Mouse (Mus musculus): ENCODE measurements around the gene Ube2s. TPM values are rescaled to one million over a fixed set of nuclear protein-coding genes. Genes with fewer than 3 reads are reported as not detected.
"Not testable (repeated sequence)": the region's sequence is repeated elsewhere in the genome, so short reads cannot be mapped to it uniquely, and the experiment has no call there.

The Ube2s gene
- polyA plus RNA-seq, 1 experiment from 2014 or later: 174 TPM

GRCm38 (mm10) chr7:4837639-4838038 lies 25.2 kb upstream of the Ube2s start:
- WGBS (ENCODE audit: missing documents): 9% methylated on average over 1 of the region's 1 CpGs
- no peak overlapping the region for H3K27ac ChIP-seq
- H3K79me2 ChIP-seq (ENCODE audit: inconsistent target): no peaks in the 10 kb centered on the region
- no peak overlapping the region for H3K4me3 ChIP-seq (ENCODE audit: inconsistent target)
- no peaks in the 10 kb centered on the region for H3K36me3 ChIP-seq (ENCODE audit: inconsistent target)

DNA sequence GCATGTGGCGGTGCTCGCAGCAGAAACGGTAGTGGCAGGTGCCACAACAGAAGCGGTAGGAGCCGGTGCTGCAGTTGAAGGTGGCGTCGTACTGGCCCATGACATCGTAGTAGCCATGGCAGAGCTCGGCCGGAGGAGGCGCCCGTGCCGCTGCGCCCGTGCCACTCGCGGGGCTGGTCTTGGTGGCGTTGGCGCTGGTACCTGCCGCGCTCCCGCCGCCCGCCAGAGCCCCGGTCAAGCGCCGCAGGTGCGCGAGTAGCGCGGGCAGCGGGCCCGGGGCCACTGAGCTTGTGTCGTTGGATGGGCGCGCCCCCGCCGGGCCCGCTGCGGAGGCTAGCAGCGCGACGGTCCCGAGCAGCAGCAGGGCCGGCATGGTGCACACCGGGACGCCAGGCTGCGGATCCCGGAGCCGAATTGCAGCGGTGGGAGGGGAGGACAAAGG lies 24.0 kb upstream of the Ube2s start:
- no peak overlapping the region for H3K4me3 ChIP-seq (ENCODE audit: inconsistent target)
- under 1% methylated on average over 47 of the region's 51 CpGs for WGBS (ENCODE audit: missing documents)
- H3K36me3 ChIP-seq (ENCODE audit: inconsistent target): no peaks in the 10 kb centered on the region
- H3K79me2 ChIP-seq (ENCODE audit: inconsistent target): no peaks in the 10 kb centered on the region
- H3K27ac ChIP-seq: no peak overlapping the region

- Histone ChIP-seq H3K79me2 (ENCODE audit: inconsistent target) (no peaks in the 10 kb centered on the region), H3K27ac (no peak overlapping the region), H3K4me3 (ENCODE audit: inconsistent target) (no peak overlapping the region), H3K36me3 (ENCODE audit: inconsistent target) (no peaks in the 10 kb centered on the region)
- under 1% methylated on average over 29 of the region's 34 CpGs for WGBS (ENCODE audit: missing documents)
Observed at GRCm38 (mm10) chr7:4835631-4836327, 23.4 kb upstream of the Ube2s start.

DNA sequence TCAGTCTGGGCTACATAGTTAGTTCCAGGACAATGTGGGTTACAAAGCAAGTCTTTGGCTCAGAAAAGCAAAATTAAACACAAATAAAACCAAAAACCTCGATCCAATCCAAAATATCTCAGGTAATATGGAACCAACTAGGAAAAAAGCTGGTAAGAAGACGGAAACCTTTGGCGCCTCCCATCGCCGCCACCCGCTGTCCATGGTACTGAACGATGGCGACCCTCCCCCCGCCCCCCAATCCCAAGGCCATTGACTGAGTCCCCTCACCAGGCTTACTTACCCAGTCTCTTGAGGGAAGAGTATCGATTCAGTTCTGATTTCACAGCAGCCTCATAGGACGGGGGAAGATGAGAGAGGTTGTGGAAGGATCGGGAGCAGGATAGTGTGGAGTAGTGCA lies 18.1 kb upstream of the Ube2s start:
- H3K27ac ChIP-seq: no peak overlapping the region
- H3K36me3 ChIP-seq (ENCODE audit: inconsistent target): no peaks in the 10 kb centered on the region
- WGBS (ENCODE audit: missing documents): 25% methylated on average over 12 of the region's 12 CpGs
- no peaks in the 10 kb centered on the region for H3K79me2 ChIP-seq (ENCODE audit: inconsistent target)
- no peak overlapping the region for H3K4me3 ChIP-seq (ENCODE audit: inconsistent target)

- Histone ChIP-seq H3K4me3 (ENCODE audit: inconsistent target) (no peak overlapping the region), H3K36me3 (ENCODE audit: inconsistent target) (no peaks in the 10 kb centered on the region), H3K27ac (no peak overlapping the region), H3K79me2 (ENCODE audit: inconsistent target) (no peaks in the 10 kb centered on the region)
- WGBS (ENCODE audit: missing documents): 71% methylated on average over 4 of the region's 4 CpGs
Observed at GRCm38 (mm10) chr7:4825365-4825764, 13.0 kb upstream of the Ube2s start.

DNA sequence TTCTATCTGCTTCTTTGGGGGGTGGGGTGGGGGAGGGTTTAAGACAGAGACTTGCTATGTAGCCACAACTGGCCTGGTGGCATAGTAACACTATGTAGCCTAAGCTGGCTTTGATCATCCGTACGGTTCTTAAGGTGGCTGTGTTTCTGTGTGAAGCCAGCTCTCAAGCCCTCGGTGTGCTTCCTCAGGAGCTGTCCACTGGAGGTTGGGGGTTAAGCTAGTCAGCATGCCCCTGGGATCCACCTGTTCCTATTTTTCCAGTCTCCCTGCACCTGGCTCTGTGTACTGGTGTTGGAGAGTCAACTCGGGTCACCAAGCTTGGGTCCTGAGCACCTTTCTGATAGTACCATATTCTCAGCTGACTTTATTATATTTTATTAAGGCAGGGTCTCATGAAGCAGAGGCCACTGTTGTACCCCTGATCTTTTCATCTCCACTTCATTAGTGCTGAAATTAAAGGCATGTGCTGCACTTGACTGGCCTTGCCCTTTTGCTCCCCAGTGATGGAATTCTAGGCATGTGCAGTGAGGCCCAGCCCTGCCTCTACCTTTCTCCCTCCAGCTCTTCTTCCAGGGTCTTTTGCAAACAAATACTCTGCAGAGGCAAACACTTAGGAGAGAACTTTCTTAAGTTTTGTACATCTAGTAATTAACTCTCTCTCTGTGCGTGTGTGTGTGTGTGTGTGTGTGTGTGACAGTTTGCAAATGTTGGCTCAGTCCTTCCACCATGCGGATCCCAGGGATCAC lies 9.9 kb upstream of the Ube2s start:
- H3K27ac ChIP-seq: no peak overlapping the region
- no peaks in the 10 kb centered on the region for H3K36me3 ChIP-seq (ENCODE audit: inconsistent target)
- 84% methylated on average over 6 of the region's 6 CpGs for WGBS (ENCODE audit: missing documents)
- no peak overlapping the region for H3K4me3 ChIP-seq (ENCODE audit: inconsistent target)
- no peaks in the 10 kb centered on the region for H3K79me2 ChIP-seq (ENCODE audit: inconsistent target)

DNA sequence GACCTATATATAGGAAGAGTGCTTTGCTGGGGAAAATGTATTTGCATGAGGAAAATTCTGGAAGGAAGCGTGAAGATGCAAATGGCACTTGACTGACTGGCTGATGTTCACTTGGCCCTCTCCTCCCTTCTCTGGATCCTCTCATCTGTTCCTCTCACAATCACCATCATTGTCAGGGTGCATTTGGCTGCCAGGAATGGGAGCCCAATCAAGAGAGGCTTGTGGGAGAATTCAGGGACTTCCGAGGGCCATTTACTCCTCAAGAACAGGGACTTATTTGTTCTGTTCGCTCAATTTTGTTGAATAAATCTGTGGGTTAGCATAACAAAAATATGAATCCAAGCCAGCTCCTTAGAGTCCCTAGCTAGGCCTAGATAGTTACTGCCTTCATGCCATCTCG lies 9.3 kb upstream of the Ube2s start:
- no peak overlapping the region for H3K4me3 ChIP-seq (ENCODE audit: inconsistent target)
- 85% methylated on average over 4 of the region's 4 CpGs for WGBS (ENCODE audit: missing documents)

DNA sequence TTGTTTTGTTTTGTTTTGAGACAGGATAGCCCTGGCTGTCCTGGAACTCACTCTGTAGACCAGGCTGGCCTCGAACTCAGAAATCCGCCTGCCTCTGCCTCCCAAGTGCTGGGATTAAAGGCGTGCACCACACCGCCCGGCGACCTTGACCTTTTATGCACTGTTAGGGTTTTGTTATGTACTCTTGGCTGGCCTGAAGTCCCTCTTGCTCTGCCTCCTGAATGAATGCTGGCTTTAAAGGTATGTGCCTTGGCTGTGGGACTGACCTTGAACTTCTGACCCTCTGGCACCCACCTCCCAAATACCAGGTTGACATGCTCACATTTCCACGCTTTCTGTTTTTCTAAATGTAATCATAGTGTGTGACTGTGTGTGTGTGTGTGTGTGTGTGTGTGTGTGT lies 8.5 kb upstream of the Ube2s start:
- WGBS (ENCODE audit: missing documents): 81% methylated on average over 6 of the region's 7 CpGs
- H3K4me3 ChIP-seq (ENCODE audit: inconsistent target); H3K79me2 ChIP-seq (ENCODE audit: inconsistent target); H3K36me3 ChIP-seq (ENCODE audit: inconsistent target); H3K27ac ChIP-seq: not testable (repeated sequence)

More for the DNA sequence above, 9.3 kb upstream of the Ube2s start:
- no peaks in the 10 kb centered on the region for H3K36me3 ChIP-seq (ENCODE audit: inconsistent target)
- H3K79me2 ChIP-seq (ENCODE audit: inconsistent target): no peaks in the 10 kb centered on the region
- H3K27ac ChIP-seq: no peak overlapping the region

DNA sequence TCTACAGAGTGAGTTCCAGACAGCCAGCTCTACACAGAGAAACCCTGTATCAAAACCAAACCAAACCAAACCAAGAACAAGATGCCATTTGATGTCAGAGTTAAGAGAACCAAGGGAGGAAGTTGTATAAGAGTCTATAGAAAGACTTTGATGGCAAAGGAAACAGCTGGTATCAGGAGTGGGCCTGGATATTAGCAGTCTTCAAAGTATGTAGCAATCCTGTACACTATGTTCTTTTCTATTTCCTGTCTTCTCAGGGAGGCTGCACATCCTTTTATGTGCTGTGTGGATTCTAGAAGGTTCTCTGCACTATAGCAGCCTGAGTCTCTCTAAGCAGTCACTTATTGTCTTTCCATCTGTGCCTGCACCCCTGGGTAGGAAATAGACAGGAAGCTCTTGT lies 4.2 kb upstream of the Ube2s start:
- Histone ChIP-seq H3K27ac (no peak overlapping the region), H3K79me2 (ENCODE audit: inconsistent target) (peaks cover 4% of the 10 kb centered on the region), H3K4me3 (ENCODE audit: inconsistent target) (no peak overlapping the region), H3K36me3 (ENCODE audit: inconsistent target) (no peaks in the 10 kb centered on the region)

- WGBS (ENCODE audit: missing documents): 16% methylated on average over 8 of the region's 8 CpGs
- Histone ChIP-seq H3K27ac (peak overlapping the region; percentile 94), H3K79me2 (ENCODE audit: inconsistent target) (peaks cover 37% of the 10 kb centered on the region), H3K36me3 (ENCODE audit: inconsistent target) (peaks cover 5% of the 10 kb centered on the region; the same call in 1 of the 2 replicates), H3K4me3 (ENCODE audit: inconsistent target) (peak overlapping the region; percentile 81)
Observed at GRCm38 (mm10) chr7:4813105-4813791, 858 bp upstream of the Ube2s start.

DNA sequence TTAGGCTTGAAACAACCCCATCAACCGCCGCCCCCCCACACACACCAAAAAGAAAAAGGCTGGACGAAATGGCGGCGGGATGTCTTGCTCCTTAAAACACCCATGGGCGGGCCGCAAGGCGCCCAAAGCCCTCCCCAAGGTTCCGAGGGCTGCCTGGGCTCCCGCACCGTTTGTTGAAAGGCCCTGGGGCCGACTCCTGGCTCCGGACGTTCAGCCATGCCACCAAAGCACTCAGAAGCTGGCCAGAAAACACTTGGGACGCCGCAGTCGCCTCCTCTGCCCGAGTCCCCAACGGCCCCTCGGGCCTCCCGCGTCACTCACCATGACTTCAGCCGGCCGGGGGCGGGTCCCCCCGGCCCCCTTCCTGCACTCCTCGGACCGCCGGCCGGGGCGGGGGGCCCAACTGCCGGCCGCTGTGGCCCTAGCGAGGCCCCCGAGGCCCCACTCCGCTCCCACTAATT lies 518 bp downstream of the Ube2s start:
- WGBS (ENCODE audit: missing documents): 0% methylated on average over 26 of the region's 36 CpGs
- H3K79me2 ChIP-seq (ENCODE audit: inconsistent target): peaks cover 37% of the 10 kb centered on the region
- H3K27ac ChIP-seq: peak overlapping the region; percentile 78
- H3K36me3 ChIP-seq (ENCODE audit: inconsistent target): peaks cover 12% of the 10 kb centered on the region; the same call in 1 of the 2 replicates
- H3K4me3 ChIP-seq (ENCODE audit: inconsistent target): peak overlapping the region; percentile 98

- Histone ChIP-seq H3K36me3 (ENCODE audit: inconsistent target) (peaks cover 13% of the 10 kb centered on the region; the same call in 1 of the 2 replicates), H3K27ac (peak overlapping the region; percentile 78), H3K4me3 (ENCODE audit: inconsistent target) (peak overlapping the region; percentile 98), H3K79me2 (ENCODE audit: inconsistent target) (peaks cover 37% of the 10 kb centered on the region)
- 46% methylated on average over 8 of the region's 10 CpGs for WGBS (ENCODE audit: missing documents)
Observed at GRCm38 (mm10) chr7:4811131-4811530, 1.3 kb downstream of the Ube2s start.

DNA sequence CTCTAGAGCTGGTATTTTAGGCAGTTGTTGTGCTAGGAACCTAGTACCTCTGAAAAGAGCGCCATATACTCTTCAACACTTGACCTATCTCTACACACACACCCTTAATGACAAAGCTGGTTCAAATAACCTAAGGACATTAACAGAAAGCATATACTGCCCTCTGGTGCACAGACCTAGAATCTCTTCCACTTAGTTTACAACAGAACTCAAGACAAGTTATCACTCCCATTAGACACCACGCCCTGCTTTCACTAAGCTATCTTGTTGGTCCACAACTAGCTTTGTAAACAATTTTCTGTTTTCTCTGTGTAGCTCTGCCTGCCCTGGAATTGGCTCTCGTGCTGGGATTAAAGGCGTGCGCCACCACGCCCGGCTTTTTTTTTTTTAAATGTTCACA lies 5.7 kb downstream of the Ube2s start:
- Histone ChIP-seq H3K27ac (no peak overlapping the region), H3K36me3 (ENCODE audit: inconsistent target) (peaks cover 13% of the 10 kb centered on the region; the same call in 1 of the 2 replicates), H3K4me3 (ENCODE audit: inconsistent target) (no peak overlapping the region), H3K79me2 (ENCODE audit: inconsistent target) (peaks cover 35% of the 10 kb centered on the region)
- 91% methylated on average over 7 of the region's 7 CpGs for WGBS (ENCODE audit: missing documents)

DNA sequence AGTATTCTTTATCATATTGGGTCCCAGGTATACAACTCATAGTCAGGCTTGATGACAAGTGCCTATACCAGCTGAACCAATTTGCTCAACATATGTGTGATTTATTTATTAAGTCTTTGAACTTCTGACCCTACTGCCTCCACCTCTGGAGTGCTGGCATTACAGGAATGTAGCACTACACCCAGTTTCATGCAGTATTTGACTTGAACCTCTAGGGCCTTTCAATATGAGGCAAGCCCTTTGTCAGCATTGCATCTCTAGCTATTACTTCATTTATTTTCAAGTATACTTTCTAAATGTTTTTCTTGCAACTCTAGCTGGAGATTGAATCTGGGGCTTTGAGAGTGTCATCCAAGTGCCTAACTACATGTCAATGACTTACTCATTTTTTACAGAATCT lies 10.1 kb downstream of the Ube2s start:
- H3K36me3 ChIP-seq (ENCODE audit: inconsistent target): peaks cover 8% of the 10 kb centered on the region
- no peak overlapping the region for H3K4me3 ChIP-seq (ENCODE audit: inconsistent target)
- no peak overlapping the region for H3K27ac ChIP-seq
- no peaks in the 10 kb centered on the region for H3K79me2 ChIP-seq (ENCODE audit: inconsistent target)

Data from macrophage (primary cell).